Mouse (Mus musculus) urinary bladder, adult 18-20 months (tissue): ENCODE results near the gene 2200002J24Rik.

ENCODE experiments used
- DNase-seq, 2 experiments: peaks; one replicate each; pipeline ENCODE4 v3.0.0; 2022; ENCODE audit warnings: low spot score in 2 of 2, mixed read lengths in 2 of 2

2200002J24Rik gene

DNA sequence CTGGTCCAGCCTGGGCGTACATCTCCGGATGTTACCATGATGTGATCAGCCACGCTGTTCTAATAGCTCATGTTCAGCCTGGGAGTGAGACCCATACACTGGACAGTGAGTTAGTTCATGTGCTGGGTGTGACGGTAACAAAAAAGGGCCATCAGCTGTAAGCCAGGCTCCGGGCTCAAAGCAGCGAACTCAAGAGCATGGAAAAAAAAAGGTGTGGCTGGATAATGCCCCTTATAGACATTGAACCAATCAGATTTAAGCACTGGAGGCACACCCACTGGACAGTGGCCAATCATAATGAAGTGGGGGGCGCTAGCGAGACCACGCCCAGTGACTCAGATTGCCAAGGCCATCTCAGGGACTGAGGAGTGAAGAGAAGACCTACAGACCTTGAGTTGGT, at the start of gene 2200002J24Rik:
TSS of gene 2200002J24Rik (plus strand) at position 338 of the 400 bp plus-strand sequence.
- DNase-seq, result no peak

DNA sequence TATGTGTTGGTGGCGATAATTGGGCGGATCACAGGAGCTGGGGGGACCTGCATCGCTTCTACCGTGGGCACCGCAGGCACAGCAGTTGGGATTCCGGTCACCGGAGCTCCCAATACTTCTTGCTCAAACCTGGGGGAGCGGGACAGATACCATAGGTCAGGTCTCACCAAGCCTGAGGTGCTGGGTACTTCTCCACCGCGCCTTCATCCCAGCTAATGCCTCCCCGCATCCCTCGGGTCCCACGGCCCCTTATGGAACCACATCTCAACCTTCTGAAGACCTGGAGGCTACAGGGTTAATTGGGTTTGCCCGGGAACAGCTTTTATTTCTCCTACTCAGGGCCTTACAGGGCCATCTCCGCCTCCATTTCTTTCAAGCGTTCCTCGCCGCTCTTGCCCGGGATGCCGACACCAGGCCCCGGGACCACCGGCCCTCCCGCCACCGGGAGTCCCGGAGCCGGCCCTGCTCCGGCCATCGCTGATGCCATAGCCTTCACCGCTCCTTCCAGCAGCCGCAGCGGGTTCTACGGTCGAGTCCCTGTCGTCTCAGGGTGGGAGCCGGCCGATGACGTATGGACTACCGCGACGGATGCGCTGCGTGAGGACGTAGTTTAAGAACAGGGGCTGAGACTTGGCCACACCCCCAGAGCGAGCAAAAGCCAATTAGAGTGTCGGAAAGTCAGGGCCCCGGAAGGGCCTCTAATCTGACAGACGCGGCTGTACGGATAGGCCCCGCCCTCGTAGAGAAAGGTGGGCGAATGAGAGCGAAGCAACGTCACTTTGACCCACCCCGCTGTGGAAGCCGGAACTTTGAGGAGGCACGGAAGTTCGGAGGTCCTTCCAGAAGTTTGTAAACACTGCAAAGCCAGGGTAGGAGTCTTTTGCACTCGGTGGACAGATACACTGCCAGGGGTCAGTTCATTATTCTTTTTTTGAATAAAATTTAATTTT, 48.9 kb upstream of the 2200002J24Rik start, which contains the start of gene Rbm42:
TSS of gene Rbm42 (minus strand) at position 727 of the 950 bp plus-strand sequence.
- DNase-seq, result peak; percentile 96 to 98

DNA sequence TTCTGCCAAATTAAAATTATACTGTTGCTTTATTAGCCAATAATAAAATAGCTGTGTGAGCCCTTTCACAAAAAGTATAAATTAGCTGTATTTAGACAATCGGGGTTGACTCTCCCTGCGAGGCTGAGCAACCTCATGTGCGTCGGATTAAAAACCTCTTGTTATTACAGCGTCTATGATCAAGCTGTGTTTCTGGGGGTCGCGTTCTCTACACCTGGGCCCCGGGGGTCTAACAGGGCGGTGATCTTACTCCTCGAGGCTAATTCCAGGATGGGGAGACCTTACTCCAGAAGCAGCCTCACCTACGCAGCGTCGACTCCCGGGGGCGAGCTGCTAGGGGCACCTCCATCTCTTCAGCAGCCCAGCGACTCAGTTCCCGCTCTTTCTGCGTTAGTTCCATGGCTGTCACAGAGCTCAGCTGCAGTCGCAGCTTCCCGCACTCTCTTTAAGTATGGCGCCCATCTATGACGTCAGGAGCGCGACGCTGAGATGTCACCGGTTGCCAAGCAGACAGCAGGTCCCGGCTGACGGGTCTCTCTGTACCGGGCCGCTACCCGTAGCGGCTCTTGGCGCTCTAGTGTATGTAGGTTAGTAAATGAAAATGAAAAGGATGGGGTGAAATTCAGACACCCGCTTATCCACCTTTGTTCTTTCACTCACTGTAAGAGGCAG, 34.1 kb upstream of the 2200002J24Rik start, which contains the start of gene Haus5:
TSS of gene Haus5 (minus strand) at position 466 of the 672 bp plus-strand sequence.
- peak; percentile 77 to 91 for DNase-seq

DNA sequence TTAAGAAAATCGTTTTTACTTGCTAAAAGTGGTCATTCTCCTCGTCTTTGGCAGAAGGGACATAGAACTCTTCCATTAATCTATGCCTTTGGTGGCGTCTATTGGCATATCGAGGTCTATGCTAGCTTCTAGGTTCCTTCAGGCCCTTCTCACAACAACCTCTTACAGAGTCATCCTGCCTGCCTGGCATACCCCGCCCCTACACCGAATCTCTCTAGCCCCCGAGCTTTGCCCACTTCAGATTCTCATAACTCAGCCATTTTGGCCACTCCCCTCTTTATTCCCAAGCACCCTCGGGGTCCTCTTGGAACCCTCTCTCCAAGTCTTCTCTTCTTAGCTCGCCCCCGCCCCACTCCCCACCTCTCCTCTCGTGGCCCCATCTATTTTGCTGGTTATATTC, 33.4 kb upstream of the 2200002J24Rik start:
- DNase-seq, result peak in 1 of 2 experiments; percentile 18

DNA sequence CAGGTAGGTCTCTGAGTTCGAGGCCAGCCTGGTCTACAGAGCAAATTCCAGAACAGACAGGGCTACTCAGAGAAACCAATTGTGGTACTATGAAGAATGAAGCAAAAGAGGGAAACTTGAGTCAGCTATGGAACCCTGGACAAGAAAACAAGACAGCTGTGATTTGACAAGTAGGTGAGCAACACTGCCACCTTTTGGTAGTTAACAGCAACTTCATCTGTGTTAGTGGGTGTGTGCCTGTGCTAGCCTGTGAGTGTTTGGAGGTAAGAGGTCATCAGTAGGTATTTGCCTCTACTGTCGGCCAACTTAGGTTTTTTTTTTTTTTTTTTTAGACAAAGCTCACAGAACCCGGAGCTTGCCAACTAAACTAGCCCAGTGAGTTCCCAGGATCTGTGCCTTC, 29.5 kb upstream of the 2200002J24Rik start:
- no peak for DNase-seq

DNA sequence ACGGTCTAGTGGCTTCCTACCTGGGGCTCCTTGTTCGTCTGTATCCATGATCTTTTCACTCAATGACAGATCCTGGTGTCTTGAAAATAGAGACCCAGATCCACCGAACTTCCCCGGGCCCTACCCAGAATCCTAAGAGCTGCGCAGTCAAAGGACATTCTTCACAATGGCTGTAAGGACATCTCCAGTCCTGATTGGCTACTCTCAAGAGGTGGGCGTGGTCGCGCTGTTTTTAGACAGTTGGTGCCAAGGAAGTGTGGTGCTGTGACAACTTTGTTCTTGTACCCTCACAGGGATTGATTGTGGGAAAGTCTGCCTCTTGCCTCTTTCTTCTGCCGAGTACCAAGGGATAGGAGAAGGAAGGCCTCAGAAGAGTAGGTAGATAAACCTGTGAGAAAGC, 27.2 kb upstream of the 2200002J24Rik start, which contains the start of gene Pmis2:
TSS of gene Pmis2 (minus strand) at position 126 of the 400 bp plus-strand sequence.
- DNase-seq, result no peak

DNA sequence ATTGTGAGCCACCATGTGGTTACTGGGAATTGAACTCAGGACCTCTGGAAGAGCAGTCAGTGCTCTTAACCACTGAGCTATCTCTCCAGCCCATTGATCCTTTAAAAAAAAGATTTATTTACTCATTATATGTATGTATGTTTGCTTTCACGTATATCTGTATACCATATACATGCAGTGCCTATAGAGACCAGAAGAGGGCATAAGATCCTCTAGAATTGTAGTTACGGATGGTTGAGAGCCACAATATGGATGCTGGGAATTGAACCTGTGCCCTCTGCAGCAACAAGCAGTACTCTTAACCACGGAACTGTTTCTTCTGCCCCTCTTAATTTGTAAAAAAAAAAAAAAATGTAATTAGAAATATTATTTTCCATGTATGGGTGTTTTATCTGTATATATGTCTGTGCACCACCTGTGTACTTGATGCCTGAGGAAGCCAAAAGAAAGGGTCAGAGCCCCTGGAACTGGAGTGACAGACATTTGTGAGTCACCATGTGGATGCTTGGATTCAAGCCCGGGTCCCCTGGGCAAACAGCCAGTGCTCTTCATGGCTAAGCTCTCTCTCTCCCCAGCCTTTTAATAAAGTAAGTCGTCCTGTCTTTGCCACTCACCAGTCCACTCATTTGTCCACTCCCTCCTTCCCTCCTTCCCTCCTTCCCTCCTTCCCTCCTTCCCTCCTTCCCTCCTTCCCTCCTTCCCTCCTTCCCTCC, 20.3 kb upstream of the 2200002J24Rik start:
- no peak for DNase-seq

DNA sequence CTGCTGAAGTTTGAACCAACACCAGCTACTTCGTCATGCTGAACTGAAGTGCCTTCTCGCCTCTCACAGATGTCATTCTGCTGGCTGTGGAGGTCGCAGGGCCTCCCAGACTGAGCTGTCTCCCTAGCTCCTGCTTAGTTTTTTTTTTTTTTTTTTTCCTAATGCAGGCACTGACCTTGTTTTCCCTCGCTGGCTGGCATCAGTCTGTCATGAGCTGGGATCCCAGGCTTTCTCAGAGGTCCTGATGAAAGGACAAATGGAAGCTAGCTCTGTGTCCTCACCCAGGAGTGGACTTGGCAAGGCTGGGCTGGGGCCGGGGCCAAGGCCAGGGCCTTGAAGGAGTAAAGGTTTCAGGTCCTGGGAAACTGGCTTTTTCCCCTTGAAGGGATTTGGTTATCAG, 16.8 kb upstream of the 2200002J24Rik start:
- no peak for DNase-seq

DNA sequence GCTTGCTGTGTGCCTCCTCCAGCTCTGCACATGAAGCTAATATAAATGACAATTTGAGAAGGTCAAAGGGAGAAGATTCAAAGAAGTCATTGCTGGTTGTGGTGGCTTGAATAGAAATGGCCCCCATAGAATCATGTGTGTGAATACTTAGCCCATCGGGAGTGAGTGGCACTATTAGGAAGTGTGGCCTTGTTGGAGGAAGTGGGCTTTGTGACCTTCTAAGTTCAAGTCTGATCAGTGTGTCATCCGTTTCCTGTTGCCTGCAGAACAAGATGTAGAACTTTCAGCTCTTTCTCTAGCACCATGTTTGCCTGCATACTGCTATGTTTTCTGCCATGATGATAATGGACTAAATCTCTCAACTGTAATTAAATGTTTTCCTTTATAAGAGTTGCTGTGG, 15.3 kb upstream of the 2200002J24Rik start:
- DNase-seq, result no peak

DNA sequence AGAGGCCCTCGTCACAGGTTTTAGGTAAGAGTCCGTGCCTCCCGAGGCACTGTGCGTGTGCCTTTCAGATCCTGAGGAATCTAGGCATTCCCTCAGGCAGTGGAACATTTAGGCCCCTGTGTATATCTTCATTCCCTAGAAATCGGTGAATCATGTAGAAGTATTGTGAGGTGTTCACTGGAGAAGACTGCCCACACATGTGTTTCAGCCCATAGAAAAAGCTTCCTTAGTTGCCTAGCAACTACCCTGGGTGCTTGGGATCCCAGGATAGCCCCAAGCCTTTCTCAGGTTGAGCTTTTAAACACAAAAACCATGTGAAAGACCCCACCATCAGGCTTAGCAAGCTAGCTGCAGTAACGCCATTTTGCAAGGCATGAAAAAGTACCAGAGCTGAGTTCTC, 10.4 kb upstream of the 2200002J24Rik start:
- no peak for DNase-seq

DNA sequence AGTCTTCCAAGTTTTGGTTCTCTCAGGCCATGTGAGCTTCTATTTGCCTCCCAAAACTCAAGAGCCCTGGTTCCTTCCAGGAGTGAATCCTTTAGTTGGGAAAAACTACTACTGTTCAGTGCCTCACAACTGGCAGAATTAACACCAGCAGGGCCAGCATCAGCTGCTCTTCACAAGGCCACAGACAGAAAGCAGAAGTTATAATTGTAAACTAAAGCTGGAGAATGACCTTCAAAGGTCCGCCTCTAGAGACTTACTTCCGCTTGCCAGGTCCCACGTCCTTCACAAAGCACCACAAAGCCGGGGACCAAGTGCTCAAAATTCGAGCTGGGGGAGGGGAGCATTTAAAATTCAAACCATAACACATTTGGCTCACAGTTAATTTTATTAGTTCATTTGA, 625 bp upstream of the 2200002J24Rik start:
- no peak for DNase-seq

DNA sequence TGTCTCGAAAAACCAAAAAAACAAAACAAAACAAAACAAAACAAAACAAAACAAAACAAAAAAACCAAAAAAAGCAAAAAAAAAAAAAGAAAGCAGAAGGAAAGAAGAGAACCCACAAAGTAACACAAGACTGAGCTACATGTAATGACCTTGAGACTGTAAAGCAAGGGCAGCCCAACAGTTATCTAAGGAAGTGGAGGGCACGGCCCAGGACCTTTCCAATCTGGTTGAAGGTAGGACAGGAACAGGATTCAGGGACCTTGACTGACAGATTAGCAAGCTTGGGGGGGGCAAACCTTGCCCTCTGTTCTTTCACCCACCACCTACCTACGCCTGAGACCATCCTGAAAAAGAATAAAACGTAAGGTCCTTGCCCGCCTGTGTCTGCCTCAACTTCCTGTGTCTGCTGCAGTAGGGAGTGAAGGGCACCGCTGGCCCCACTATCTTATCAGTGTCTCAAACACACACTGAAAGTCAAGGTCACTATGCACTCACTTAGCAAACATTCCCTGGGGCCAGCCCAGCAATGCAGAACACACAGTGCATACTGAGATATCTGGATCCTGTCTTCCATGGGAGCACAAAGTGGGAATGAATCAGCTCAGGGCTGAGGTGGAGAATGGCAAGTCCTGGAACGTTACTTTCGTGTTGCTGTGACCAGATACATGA, 7.6 kb downstream of the 2200002J24Rik start:
- no peak for DNase-seq

DNA sequence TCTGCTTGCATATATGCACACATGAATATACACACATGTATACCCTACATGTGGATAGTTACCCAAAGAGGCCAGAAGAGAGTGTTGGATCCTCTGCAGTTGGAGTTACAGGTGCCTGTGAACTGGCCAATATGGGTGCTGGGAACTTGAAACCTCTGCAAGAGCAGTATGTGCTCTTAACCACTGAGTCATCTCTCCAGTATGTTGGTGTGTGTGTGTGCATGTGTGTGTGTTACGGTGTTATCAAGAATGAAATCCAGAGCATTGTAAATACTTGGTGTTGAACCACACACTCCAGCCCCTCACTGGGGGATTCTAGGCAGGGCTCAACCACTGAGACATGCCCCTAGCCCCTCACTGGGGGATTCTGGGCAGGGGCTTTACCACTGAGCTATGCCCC, 8.7 kb downstream of the 2200002J24Rik start:
- DNase-seq, result no peak

DNA sequence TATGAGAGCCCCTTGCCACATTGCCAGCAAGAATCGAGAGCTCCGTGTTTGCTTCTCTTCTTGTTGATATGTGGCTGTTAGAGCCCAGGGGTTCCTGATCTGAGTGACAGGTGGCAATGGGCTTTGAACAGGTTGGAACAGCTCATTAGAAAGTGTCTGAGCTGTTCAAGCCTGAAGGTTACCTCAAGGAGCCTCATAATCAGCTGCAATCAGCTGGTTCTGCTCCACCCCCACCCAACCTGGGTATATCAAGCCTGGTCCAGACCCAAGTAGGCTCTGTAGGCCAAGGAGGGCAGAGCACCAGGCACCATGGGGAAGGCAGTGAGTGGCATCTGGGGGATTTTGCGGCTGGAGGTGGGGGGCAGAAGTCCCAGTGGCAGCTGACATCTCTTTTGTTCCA, 13.2 kb downstream of the 2200002J24Rik start, which contains the start of gene Atp4a:
TSS of gene Atp4a (plus strand) at position 268 of the 400 bp plus-strand sequence.
- DNase-seq, result no peak

DNA sequence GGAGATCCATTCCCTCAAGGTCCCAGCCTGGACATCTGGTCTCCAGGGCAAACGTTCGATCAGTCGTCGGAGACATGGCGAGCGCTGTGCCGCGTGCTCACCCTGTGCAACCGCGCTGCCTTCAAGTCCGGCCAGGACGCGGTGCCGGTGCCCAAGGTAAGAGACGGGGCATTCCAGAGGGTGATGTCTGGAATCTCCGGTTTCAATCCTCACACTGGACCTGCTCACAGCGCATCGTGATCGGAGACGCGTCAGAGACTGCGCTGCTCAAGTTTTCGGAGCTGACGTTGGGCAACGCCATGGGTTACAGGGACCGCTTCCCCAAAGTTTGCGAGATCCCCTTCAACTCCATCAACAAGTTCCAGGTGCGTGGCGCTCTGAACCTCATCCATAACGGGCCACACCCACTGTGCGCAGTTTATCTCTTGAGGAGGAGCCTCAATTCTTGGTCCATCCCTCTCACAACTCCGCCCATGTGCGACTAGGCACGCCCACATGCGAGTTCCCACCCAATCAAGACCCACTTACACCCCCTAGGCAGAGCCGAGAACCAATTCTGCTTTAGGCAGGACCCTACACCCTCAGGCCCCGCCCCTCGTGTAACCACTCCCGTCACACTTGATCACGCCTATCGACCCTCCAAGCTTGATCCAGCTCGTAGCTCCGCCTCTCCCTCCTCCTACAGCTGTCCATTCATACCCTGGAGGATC, 18.4 kb downstream of the 2200002J24Rik start:
- peak in 1 of 2 experiments; percentile 20 for DNase-seq

DNA sequence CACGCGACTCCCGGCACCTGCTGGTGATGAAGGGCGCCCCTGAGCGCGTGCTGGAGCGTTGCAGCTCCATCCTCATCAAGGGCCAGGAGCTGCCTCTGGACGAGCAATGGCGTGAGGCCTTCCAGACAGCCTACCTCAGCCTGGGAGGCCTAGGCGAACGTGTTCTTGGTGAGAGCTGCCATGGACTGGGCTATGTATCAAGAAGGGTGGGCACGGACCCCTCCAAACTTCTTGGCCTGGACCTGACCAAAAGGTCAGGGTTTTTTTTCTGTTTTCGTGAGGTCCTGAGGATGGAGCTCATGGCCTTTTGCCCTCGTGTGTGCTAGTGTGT, 19.0 kb downstream of the 2200002J24Rik start:
- no peak for DNase-seq

DNA sequence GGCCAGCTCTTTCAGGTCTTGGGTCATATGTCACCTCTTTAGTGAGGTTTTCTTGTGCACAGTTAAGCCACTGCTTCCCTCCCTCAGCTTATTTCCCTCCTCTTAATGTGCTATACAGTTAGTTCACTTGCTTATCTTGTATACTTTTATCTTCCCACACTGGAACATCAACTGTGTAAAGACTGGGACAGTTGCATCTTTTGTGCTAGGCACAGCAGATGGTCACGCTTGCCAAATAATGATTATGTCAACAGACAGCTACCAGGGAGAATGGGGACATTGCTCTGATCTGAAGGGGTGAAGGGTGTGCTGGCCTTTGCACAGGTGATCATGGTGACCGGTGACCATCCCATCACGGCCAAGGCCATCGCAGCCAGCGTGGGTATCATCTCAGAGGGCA, 20.9 kb downstream of the 2200002J24Rik start:
- DNase-seq, result no peak

DNA sequence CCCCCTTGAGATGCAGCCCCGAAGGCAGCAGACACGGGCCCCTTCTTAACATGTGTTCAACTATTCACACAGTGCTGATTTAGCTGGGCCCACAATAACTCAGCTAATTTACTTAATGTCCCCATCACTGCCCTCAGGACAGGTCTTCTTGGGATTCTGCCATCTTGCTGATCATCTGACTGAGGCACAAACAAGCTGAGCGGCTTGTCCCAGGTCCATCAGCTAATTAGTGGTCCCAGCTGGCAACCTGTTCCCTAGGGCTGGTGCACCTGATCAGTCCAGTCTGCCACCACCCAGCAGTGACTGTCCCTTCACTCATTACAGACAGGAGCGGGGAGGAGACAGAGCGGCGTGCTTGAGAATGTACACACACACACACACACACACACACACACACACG, 22.6 kb downstream of the 2200002J24Rik start:
- no peak for DNase-seq

DNA sequence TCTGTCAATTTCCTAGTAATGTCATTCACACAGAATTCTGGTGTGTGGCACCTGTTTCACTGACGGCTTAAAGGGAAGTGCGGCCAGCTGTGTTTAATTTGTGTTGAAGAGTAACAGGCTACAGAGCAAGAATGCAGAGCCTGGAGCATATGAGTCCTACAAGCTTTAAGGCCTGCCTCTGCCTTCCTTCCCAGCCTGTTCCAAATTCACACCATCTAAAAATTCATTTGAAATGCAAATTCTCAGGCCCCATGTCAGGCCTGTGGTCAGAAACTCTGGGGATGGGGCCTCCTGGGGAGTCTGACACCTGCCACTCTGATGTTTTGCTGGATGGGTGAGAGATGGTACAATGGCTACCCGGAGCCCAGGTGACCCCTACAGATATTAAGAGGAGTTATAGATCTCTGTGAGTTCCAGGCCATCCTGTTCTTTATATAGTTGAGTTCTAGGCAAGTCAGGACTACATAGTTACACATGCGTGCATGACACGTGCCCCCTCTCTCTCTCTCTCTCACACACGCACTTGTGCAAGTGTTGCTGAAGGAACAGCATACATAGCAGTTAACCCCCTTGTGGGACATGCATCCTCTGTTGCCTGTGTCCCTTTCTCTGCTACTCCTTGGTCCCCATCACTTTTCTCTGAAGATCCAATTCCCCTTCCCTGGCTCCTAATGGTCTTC, 24.7 kb downstream of the 2200002J24Rik start:
- no peak for DNase-seq

DNA sequence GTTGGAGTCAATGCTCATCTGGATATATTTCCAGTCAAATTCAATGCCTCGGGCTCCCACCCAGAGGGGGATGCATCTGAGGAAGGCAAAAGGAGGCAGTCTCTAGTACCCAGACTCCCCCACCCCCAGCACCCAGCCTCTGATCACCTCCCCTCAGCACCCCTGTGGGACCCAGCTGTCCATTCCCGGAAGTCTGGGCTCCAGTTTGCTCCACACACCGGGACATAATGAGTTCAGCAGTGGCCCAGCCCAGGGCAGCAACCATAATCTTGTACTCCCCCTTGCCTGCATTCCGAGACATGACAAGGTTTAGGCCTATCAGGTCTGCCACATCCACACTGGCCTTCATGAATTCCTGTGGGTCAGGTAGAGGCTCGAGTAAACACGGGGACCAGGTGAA, 29.5 kb downstream of the 2200002J24Rik start:
- no peak for DNase-seq
